Mouse (Mus musculus): ENCODE measurements around the gene Fgl2.

The Fgl2 gene

GRCm38 (mm10) chr5:21384252-21384960, 12.0 kb downstream of the Fgl2 start:
- no peak for DNase-seq

GRCm38 (mm10) chr5:21384976-21385375, 12.5 kb downstream of the Fgl2 start:
- DNase-seq: no peak

- no peak for DNase-seq
Measured at GRCm38 (mm10) chr5:21386432-21386831, 14.0 kb downstream of the Fgl2 start.

DNA sequence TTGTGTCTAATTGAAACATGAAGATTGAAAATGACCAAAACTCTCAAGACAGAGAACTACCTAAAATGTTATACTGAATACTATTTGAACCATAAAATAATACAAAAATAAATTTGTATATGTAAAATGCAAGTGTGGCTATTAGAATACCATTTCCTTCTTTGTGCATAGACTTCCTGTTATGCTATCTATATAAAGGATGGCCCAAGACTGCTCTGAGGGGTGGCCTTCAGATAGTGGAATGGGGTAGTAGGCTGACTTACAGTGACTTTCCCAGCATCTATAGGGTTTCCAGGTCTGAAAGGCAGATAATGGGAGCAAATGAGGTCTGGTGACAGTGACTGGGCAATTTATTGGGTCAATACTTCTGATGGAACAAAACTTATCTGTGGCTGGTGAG, 14.9 kb downstream of the Fgl2 start:
- DNase-seq: no peak

GRCm38 (mm10) chr5:21388855-21389254, 16.4 kb downstream of the Fgl2 start:
- DNase-seq: no peak

DNA sequence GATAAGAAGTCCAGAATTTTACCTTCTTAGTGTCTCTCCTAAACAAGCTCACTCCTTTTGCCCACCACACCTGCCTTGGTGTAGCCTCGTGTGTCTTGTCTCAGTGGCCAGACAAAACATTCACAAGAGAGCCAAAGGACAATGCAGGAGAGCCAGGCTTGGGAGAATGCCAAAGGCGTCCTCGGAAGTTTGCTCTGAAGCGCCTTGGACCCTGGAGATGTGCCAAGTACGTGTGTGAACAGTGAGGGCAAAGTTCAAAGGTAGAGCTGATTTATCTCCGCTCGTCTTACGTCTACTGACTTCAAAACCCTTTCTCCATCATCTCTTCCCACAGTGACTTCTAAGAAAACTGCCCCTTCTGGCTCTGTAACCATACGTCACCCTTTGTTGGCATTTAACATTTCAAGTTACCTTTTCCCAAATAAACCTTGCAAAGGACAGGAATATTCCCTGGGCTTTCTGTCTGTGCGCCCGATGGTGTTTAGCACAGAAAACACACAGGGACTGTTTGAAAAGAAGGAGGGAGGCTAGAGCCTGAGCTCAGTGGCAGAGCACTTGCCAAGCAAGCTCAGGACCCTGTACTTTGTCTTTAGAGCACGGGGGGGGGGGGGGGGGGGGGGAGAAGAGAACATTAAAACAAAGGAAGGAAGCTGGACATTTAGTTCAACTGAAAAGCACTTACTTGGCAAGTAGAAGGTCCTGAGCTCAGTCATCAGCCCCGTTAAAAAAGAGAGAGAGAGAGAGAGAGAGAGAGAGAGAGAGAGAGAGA, 19.4 kb downstream of the Fgl2 start:
- peak in 1 of 2 experiments; percentile 3 for DNase-seq

DNA sequence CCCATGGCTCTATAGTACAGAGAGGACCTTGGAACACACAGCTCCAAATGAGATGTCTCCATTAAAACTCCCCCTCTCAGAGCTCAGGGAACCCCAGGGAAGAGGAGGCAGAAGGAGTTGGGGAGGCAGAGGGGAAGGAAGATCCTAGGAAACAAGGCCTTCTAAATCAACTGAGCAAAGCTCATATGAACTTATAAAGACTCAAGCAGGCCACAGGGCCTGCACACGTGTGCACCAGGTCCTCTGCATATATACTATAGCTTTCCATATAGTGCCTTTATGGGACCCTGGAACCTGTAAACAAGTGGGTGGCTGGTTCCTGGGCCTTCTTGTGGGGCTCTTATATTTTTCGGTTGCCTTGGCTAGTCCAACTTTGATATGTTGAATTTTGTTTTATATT, 22.1 kb downstream of the Fgl2 start:
- no peak for DNase-seq

- no peak for DNase-seq
Measured at GRCm38 (mm10) chr5:21395205-21395840, 22.9 kb downstream of the Fgl2 start.

DNA sequence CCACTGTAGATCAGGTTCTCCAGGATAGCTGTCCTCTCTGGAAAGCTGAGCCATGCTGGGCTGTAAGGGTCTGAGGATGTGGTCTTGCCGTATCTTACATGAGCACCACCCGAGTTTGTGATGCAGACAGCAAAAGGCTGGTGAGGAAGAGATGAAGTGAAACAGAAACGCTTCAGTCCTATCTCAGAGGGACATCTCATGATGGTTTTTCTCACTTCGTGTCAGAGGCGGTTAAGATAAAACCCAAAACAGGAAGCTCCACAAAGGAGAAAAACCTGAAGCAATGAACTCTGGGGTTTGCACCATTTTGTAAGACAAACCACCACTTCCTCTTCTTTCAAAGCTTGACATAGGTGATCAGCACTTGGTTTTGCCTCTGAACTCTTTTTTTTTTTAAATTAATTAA, 38.8 kb downstream of the Fgl2 start:
- DNase-seq: no peak

GRCm38 (mm10) chr5:21412056-21412455, 39.6 kb downstream of the Fgl2 start:
- DNase-seq: no peak

GRCm38 (mm10) chr5:21413322-21413721, 40.9 kb downstream of the Fgl2 start:
- no peak for DNase-seq

DNA sequence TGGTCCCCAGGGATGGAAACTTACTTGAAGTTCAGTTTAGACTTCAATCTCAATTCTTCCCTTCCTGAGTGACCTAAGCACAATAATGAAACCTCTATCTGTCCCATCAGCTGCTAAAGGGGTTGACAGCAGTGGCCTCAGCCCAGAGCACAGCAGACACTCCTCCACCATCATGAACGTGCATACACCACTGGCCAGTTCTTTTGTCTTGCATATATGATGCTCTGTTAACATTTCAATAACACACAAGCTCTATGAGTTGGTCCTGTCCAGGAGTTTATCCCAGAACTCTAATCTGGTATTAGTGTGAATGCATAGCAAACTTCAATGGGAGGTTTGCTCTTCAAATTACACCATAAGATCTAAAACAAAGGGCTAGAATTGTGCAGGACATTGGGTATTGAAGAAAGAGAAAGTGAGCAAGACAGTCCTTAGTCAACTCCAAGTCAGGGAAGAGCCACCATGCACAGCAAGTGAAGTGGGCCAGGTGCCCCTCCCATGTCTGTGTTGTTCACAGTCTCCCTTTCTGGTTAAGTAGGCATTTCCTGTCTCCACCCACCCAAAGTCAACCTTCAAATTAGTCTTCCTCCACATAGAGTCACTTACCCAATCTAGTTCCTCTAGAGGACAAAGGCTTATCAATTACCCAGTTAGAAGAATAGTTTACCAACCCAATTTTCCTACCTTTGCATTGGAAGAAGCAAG, 41.8 kb downstream of the Fgl2 start:
- no peak for DNase-seq

- no peak for DNase-seq
Measured at GRCm38 (mm10) chr5:21418613-21419012, 46.2 kb downstream of the Fgl2 start.

DNA sequence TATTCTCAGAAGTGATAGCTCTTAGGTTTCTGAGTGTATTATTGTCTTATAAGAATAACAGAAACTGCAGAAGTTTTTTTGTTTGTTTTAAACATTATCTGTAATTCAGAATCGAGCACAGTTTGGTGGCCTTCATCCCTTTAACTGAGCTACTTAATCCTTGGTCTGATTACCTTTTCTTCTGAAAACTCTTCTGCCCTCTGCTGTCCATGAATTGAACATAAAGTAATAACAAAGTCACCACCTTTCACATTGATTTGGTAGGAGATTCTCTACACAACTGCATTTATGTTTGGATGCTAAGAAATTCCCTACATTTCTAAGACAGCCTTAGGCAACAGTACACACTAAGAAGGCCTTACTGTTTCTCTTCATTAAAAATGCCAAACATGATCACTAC, 48.2 kb downstream of the Fgl2 start:
- DNase-seq: peak; percentile 21 to 56

- peak; percentile 95 to 96 for DNase-seq
Measured at GRCm38 (mm10) chr5:21424614-21425602, 52.5 kb downstream of the Fgl2 start, which contains the start of the genes Ccdc146 and Fam185a. TSS of gene Ccdc146 (minus strand) at chr5:21424677. TSS of gene Fam185a (plus strand) at chr5:21424958.

GRCm38 (mm10) chr5:21426666-21427065, 54.2 kb downstream of the Fgl2 start:
- DNase-seq: no peak

All from cerebellum, postnatal 14 days (tissue).